Mouse (Mus musculus): ENCODE data around the gene Lrrc7.
"Not testable (repeated sequence)": the region's sequence is repeated elsewhere in the genome, so short reads cannot be mapped to it uniquely, and the experiment has no call there.

Gene Lrrc7

DNA sequence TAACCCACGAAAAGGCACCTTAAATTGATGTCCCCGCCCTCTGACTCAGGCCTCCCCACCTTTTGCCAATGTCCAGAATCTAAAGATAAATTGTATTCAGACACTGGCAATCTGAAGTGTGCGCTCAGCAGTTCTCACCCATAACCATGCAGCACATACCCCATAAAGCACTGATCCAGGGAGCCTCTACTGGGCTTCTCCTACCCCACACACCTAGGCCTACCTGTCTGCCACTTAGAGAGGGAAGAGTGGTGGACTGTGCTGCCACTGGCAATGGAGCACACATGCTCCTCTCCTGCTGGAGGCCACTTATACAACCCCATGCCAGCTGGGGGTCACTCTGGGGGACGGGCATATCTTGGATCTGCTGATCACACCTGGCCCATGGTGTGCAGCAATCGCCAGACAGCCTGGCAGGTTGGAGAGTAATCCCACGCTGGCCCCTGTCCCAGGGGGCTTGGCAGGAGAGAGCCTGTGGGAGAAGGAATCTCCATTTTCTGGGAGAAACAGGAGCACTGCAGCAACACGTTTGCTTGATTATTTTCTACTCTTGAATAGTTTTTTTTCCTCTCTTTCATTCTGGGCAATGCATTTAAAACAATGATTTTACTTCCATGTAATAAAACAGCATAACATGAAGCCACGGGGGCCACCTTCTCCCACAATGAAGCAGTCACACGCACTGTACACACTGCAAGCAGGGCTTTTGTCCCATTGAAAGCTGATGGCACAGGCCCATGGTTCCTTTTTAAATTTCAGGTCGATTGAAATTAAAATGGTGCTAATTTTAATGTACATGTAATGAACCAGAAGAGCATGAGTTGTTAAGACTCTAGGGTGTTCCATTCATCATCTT, 386.9 kb downstream of the Lrrc7 start:
- in situ Hi-C loops (cut with MboI; ENCODE audit: unreplicated experiment in 2 of 2), result no loop called here

DNA sequence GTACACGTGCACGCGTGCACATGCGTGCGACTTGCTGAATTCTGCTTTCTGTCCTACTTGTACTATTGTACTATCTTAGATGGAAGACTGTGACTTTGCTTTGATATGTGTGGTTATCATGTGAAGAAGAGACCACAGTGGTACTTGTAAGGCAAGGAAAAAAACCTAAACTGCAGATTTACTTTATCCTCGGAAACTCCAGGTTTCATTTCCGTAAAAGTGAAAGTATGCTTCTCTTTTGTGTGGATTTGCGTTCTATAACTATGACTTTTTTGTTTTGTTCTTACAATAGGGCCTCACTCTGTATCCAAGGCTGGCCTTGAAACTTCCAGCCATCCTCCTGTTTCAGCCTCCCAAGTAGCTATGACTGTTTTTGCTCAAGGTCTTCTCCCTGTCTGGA, 392.8 kb downstream of the Lrrc7 start:
- in situ Hi-C loops (cut with MboI; ENCODE audit: unreplicated experiment in 2 of 2), result no loop called here

DNA sequence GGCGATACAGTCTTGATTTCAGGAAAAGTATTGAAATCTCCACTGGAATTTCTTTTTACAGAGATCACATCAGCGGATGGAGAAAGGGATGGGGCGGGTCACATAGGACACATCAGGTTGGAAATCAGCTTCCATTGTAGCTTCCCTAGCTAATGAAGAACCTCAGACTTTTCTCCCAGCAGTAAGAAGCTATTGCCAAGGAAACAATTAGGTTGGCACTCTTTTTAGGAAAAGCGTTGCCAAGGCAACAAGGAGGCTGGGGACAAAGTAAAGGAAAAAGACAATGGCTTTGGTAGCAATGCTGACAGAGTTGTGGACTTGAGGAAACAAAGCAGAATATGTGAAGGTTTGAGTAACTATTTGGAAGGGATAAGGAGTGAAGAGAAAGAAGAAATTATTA, 393.6 kb downstream of the Lrrc7 start:
- in situ Hi-C loops (cut with MboI; ENCODE audit: unreplicated experiment in 2 of 2), result no loop called here

DNA sequence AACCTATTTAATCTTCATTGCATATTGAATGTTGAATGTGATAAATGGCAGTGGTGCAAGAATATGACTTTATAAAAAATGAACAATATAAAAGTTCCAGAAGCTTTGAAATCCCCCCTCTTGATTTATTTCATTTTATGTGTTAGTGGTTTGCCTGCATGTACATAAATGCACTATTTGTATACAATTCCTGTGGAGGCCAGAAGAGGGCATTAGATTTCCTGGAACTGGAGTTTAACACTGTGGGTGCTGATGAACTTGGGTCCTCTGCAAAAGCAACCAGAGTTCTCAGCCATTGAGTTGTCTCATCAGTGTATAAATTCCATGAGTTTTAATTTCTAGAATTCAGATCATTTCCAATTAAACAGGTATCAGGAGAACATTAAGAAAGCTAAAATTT, 397.0 kb downstream of the Lrrc7 start:
- in situ Hi-C loops (cut with MboI; ENCODE audit: unreplicated experiment in 2 of 2), result no loop called here

DNA sequence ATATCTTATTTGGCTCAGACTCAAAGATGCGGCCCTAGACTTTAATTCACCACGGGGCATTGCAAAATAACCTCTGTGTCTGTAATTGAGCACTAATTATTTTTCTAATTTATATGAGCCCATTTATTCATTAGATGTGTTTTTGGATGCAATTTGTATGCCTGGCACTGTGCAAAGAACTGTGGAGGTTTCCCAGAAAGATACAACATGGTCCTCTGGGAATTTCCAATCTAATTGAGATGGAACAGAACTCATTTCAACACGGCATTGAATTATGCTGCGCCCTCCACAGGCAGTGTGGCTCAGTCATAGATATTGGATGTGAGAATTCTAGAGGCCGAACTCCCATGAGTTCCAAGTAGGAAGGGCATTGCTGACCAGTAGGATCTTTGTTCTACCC, 397.6 kb downstream of the Lrrc7 start:
- in situ Hi-C loops (cut with MboI; ENCODE audit: unreplicated experiment in 2 of 2), result no loop called here

DNA sequence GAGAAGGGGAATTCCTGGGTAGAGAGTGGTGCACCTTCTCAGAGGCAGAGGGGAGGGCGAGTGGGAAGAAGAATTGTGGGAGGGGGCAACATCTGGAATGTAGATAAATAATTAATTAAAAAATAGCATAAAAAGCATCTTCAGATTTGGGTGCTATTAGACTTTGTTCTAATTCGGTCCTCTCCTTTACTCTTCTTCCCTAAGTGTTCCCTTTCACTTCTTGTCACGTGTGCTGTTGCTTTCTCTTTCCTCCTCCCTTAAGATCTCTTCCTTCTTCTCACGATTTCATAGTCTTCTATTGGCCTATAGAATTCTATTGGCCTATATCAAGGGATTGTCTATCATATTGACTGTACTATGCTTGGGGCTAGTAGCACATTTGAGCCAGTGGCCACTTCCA, 398.9 kb downstream of the Lrrc7 start:
- in situ Hi-C loops (cut with MboI; ENCODE audit: unreplicated experiment in 2 of 2), result no loop called here

DNA sequence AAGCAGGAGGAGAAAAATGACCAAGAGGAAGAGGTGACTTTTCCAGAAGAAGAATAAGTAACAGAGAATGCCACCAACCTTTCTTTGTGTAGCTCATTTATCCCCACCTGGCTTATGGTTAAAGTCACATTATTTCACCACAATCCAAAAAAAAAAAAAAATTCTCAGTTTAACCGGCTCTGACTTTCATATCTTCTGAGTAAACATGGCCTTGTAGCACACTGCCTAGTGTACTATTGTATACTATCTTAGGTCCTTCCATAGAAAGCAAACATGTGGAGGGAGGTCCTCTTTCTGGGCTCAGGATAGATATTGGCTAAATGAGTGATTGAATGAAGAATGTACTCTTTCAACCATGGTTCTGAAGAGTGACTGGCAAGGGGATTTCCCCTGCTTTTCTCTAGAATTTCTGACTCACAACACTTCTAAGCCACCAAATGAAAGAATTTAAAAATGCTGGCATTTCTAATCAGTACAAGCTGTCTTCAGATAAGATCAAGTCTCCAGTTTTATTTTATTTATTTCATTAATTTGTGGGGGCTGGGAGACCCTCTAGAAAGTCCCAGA, 400.0 kb downstream of the Lrrc7 start:
- in situ Hi-C loops (cut with MboI; ENCODE audit: unreplicated experiment in 2 of 2), result no loop called here

DNA sequence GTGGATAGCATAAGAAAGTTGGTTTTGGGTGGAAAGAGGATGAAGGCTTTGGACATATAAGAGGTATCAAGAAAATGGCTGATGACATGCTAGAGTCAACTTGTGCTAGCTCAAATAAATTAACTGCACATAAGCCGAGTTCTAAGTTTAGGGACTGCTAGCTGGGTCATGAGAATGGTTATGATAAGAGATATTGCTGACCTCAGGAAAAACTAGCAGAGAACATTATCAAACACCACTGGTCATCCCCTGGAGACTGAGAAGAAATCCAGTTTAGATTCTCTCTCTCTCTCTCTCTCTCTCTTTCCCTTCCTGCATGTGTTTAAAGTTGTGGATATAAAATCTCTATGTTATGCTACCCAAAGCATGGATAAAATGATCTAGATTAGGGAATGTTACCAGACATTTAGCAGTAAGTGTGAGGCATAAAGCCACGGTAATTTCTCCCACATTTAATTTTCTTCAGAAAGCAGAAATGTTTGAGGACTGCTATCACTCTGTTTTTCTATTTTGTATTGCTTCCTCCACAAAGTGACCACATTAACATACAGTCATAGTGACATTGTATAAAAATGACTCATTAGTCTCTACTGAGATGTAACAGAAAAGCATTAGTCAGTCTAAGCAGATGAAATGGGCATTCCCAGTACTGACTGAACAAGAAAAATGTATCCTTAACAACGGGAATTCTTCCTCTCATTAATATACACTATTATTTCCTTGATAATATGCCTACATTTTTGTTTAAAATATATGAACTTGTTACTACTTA, 406.3 kb downstream of the Lrrc7 start:
- in situ Hi-C loops (cut with MboI; ENCODE audit: unreplicated experiment in 2 of 2), result no loop called here

DNA sequence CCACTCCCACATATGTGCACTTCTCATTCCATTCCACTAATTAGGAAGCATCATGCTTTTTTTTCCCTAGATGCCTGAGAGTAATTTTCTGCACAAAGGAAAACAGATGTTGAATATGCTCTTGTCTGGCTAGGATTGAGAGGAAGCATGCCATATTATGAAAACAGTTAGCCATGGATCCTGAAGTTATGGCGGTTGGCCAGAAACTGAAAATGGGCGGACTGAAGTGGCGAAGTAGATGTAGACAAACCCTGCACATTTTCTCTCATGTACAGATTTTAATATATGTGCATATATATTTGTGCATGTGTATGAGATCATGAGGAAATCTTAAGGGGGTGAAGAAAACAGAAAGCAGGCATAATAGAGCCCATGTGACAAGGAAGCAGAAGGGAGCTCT, 407.9 kb downstream of the Lrrc7 start:
- in situ Hi-C loops (cut with MboI; ENCODE audit: unreplicated experiment in 2 of 2), result no loop called here

DNA sequence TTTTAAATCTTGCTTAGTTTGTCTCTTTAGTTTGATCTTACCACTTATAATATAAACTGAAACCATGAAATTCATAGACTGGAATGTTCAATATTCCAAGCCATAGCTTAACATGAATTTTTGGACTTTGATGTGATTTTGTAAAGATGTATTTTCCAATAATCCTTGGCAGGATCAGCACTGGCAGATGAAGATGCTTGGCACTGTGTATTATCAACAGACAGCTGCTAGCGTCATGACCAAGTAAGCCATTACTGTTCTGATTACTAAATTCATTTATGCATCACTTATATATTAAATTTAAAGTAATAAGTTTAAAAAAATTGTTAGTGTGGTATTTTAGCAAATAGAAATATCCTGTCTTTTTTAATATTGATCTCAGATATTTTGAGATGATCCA, 413.0 kb downstream of the Lrrc7 start:
- in situ Hi-C loops (cut with MboI; ENCODE audit: unreplicated experiment in 2 of 2), result no loop called here

DNA sequence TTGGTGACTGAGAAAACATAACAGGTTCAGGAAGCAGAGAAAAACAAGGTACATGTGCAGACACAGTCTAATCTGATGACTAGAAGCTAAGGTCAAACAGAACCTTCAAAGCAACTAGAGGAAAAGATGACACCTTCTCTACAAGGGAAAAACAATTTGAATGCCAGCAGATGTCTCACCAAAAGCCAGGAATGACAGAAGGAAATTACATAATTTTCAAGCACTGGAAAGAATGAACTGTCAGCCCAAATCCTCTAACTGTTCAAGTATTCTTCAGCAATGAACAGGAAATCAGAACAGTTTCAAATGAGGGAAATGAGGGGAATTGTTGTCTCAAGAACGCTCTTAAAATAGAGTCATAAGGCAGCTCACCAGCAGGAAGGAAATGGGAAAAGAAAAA, 421.4 kb downstream of the Lrrc7 start:
- in situ Hi-C loops (cut with MboI; ENCODE audit: unreplicated experiment in 2 of 2), result no loop called here

DNA sequence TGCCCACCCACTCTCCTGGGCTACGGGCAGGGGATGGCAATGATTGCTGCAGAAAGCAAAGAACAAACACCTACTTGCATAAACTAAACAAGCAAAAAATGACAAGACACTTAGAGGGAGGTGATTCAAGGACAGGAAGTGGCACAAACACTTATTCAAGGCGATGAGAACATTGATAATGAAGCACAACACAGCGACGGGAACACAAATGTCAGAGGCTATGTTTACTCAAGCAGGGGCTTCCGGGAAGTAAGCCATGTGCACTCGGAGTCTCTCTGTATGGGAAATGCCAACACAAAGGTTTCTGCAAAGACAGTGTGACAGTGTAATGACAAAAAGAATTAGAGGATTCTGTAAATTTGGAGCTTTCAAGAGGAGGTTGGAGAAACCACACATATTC, 424.2 kb downstream of the Lrrc7 start:
- in situ Hi-C loops (cut with MboI; ENCODE audit: unreplicated experiment in 2 of 2), result no loop called here

DNA sequence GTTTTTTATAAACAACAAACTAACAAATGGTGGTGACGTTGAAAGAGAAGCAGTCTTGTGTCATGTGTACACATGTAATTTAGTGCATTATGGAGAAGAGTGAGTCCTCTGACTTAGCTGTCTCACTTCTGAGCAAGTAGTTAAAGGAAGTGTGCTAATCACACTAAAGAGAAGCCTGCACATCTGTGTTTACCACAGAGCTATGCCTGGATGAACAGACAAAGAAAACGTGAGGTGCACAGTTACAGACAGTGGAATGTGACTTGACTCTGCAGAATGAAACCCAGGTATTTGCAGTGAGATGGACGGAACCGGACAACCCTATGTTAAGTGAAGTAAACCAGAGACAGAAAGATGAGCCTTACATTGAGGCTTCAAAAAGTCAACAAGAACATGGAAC, 430.3 kb downstream of the Lrrc7 start:
- in situ Hi-C loops (cut with MboI; ENCODE audit: unreplicated experiment in 2 of 2), result no loop called here

DNA sequence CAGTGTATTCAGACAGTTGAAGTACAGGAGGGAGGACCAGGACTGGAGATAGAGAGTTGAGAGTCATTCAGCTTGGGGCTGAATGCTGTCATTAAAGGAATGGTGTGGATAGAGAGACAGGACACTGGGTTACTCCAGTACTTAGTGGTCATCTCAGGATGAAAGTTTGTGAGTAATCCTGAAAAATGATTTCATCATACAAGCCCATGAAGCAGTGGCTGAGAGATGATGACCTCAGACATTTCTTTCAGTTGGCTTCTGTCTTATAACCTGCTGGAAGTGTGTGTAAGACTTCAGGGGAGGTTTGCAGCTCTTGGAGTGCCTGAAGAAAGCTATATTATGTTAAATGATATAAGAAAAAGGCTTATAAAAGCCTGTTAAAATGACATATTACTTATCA, 430.8 kb downstream of the Lrrc7 start:
- in situ Hi-C loops (cut with MboI; ENCODE audit: unreplicated experiment in 2 of 2), result no loop called here

DNA sequence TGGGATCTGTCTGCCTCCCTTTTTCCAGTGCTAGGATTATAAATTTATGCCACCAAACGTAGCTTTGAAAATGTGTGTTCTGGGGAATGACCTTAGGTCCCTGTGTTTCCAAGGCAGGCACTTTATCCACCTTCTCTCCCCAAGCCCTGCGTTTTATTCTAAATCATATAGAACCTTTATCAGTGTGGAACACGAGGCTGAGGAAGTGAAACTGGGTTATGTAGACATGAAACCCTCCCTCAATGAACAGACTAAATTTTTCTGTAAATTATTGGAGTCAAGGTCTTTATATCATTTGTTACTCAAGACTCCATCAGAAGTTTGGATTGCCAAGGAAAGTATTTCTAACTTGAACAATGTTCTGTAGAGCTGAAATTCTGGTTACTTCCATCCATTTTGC, 439.1 kb downstream of the Lrrc7 start:
- in situ Hi-C loops (cut with MboI; ENCODE audit: unreplicated experiment in 2 of 2), result no loop called here

DNA sequence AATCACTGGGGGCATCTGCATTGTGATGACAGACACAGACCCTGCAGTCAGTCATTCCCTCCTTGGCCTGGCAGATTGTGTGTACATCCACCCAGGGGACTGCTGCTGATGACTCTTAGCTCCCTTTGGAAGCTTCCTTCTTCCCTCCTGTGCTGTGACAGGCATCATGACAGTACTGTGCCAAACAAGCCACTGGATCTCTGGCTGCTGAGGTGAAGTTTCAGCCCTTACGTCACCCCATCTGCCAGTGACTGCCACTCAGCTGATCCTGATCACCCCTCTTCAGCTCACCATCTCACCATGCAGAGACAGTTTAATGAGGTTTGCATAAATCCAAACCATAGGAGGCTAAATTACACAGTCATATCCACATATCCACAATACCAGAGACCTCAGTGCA, 456.8 kb downstream of the Lrrc7 start:
- in situ Hi-C loops (cut with MboI; ENCODE audit: unreplicated experiment in 2 of 2), result no loop called here

DNA sequence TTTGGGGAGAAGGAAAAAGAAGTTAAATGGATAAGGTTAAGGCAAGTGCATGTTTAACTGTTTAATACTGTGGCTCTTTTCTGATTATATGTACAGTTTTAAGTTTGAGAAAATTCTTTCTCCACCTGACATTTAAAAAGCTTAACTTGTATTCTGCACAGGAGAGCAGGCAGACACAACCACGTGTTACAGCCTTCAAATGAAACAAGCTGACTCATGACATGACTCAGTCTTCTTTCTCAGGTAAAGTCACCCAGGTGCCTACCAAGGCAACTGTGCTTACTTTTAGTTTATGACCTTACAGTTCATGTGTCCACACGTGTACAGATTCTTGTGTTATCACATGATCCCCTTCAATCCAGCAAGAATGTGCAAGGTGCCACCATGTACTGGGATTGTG, 458.6 kb downstream of the Lrrc7 start:
- in situ Hi-C loops (cut with MboI; ENCODE audit: unreplicated experiment in 2 of 2), result no loop called here

DNA sequence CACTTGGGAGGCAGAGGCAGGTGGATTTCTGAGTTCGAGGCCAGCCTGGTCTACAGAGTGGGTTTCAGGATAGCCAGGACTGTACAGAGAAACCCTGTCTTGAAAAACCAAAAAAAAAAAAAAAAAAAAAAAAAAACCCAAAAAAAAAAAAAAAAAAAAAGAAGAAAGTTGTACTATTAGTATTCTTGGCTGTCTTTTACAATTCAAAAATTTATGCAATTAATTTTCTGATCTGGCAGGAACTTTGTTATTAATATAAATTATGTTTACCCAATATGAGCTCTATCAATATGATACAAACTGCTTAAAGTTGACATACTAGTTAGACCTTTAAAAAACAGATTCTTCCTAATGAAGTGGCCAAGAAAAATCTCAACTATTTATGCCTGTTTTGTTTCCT, 459.5 kb downstream of the Lrrc7 start:
- in situ Hi-C loops (cut with MboI; ENCODE audit: unreplicated experiment in 2 of 2), result not testable (repeated sequence)

DNA sequence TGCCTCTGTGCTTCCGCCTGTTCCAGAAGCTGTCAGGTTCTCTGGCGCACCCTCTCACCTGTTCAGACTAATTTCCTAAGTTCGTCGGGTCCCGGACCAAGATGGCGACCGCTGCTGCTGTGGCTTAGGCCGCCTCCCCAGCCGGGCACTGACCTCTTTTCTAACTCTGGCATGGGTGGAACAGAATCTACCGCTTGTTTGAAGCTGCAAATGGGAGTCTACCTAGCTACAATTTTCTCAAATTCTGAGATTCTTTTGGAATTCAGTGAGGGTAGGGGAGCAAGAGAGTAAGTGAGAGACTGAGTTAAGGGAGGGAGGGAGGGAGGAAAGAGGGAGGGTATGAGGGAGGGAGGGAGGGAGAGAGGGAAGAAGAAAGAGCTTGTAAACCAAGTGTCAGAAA, 460.0 kb downstream of the Lrrc7 start:
- in situ Hi-C loops (cut with MboI; ENCODE audit: unreplicated experiment in 2 of 2), result not testable (repeated sequence)

DNA sequence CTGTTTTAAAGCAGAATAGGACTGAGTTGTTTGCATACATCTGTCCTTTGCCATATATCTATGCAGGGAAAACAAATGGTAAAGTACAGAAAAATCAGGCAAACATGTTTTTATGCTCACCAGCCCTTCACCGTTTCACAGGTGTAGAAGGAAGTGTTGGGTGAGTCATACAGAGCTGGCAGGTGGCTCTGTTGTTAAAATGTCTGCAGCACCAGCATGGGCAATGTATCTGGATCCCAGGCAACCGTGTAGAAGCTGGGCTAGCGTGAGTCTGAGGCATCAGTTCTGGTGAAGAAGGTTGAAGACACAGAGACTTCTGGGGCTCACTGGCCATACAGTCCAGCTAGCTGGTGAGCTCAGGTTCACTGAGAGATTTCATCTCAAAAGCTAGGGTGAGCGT, 468.1 kb downstream of the Lrrc7 start:
- in situ Hi-C loops (cut with MboI; ENCODE audit: unreplicated experiment in 2 of 2), result no loop called here

DNA sequence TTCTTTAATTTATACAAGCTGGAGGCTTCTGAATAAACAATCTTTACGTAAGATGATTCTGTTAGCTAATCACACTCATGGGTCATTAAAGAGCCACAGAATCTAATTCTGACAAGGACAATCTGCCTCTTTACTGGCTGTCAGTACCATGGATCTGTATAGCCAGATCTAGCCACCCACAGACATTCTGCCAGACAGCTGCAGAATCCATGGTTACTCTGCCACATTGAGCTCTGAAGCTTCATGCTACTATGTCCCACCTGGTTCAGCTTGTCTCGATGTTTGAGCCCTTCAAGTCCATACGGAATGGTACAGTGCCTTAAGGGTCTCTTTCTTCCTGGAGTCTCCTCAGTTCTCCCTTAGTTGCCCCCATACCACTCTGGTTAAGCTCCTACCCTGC, 470.4 kb downstream of the Lrrc7 start:
- in situ Hi-C loops (cut with MboI; ENCODE audit: unreplicated experiment in 2 of 2), result no loop called here

DNA sequence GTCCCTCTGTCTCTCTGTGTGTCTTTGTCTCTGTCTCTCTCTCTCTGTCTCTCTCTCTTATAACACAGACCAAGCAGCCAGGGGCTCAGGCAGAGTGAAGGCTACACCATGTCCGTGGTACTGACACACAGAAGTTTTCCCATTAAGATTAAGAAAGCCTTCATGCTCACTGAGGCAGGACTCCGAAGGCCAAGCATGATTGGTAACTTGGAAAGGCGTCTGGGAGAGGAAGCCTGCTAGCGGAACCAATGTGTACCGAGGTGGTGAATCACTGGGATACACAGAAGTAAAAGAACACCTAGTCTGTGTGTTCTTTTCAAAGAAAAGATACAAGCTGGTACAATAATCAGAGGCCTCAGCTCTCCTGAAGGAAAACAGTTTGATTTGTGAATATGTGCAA, 484.2 kb downstream of the Lrrc7 start:
- in situ Hi-C loops (cut with MboI; ENCODE audit: unreplicated experiment in 2 of 2), result loop anchor here (5.0 to 10.0 kb wide), 4 partner anchors 53 to 203 kb away; no protein-coding TSS in a partner anchor
